Mouse (Mus musculus) small intestine, adult 2 months (tissue): Measurements from ENCODE around the gene Ghrhr. TPM values are rescaled to one million over a fixed set of nuclear protein-coding genes. Genes with fewer than 3 reads are reported as not detected.

Experiments
- H3K27ac ChIP-seq: fragments of 200-500 bp; 2 replicates; pipeline ENCODE4 v1.5.1; 2012; ENCODE audit warnings: low read depth, low read length, control low read depth, inconsistent platforms; ENCODE audit not compliant: insufficient read depth
- H3K27me3 ChIP-seq: fragments of 200-500 bp; 2 replicates; pipeline ENCODE4 v1.6.1; 2012; ENCODE audit warnings: mild to moderate bottlenecking, moderate library complexity, low read length, inconsistent platforms; ENCODE audit not compliant: control insufficient read depth, insufficient read depth
- H3K36me3 ChIP-seq: fragments of 200-500 bp; 2 replicates; pipeline ENCODE4 v1.6.1; 2012; ENCODE audit warnings: mild to moderate bottlenecking, low read length, control low read depth, inconsistent platforms; ENCODE audit not compliant: control insufficient read depth, insufficient read depth
- H3K4me1 ChIP-seq: fragments of 200-500 bp; 2 replicates; pipeline ENCODE4 v1.6.1; 2012; ENCODE audit warnings: low read length, inconsistent platforms, mixed read lengths; ENCODE audit not compliant: control insufficient read depth, insufficient read depth, insufficient read length
- H3K4me3 ChIP-seq: fragments of 200-500 bp; 2 replicates; pipeline ENCODE4 v1.5.1; 2012; ENCODE audit warnings: low read depth, mild to moderate bottlenecking, control low read depth, inconsistent platforms, low read length, moderate library complexity
- CTCF ChIP-seq: fragments of 200-500 bp; IDR thresholded peaks from 2 replicates; pipeline ENCODE4 v1.5.1; 2012; ENCODE audit warnings: low read depth, mild to moderate bottlenecking, control low read depth, inconsistent platforms, low read length, moderate library complexity, mixed read lengths; ENCODE audit not compliant: insufficient replicate concordance, insufficient read length; ENCODE audit errors: extremely low read depth
- POLR2A ChIP-seq: fragments of 200-500 bp; IDR thresholded peaks from 2 replicates; pipeline ENCODE4 v1.6.1; 2012; ENCODE audit warnings: low read depth, mild to moderate bottlenecking, control low read depth, inconsistent platforms, low read length, moderate library complexity
- WGBS: fragments of 180-500 bp; shearing (Covaris S2); methylation state at CpG from one replicate; pipeline ENCODE4 v1.1.7; 2018; 5-methylcytosine and 5-hydroxymethylcytosine counted together
- polyA plus RNA-seq: library from polyadenylated mRNA; depleted of rRNA; stranded (reverse); fragments of >200 nt; gene quantifications from 2 replicates; pipeline ENCODE4 v1.2.3, GENCODE M21; 2012

Gene Ghrhr
- polyA plus RNA-seq, 1 experiment, result 0.18 TPM

DNA sequence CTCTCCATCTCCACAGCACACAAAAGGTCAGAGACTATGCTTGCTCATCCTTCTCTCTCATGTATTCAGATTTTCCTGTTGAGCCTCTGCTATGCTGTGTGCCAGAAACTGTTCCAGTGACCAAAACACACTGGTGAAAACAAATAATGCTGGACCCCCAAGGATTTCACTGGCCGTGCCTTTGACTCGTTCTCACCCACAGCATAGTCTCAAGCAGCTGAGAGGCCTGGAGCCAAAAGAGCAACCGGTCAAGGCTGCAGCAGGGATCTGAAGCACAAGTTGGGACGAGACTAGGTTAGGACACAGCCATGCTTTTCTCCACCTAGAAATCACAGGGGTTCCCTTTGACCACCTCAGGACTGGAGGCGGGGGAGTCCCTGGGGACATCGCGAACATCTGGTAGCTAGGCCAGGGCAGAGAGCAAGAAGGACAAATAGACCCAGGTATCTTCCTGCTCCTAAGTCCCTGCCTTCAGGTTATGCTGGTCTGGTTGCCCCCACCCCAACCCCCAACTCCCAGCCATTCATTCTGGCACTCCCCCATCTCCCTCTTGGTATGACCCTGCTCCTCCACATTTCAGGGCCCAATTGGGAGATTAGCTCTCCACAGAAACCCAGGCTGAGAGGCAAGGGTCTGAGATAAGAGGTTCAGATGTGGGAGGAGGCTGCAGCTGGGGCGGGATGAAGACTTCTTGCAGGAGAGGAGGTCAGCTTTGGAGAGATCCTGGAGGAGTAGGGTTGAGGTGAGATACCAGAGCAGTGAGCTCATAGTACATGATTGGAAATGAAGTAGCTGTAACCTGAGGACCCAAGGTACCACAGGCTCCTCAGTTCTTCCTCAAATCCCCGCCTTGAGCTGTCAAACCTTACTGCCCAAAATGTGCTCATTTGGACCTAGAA, 27.6 kb downstream of the Ghrhr start:
- Histone ChIP-seq H3K36me3 (no peaks in the 10 kb centered on the region), H3K4me1 (no peaks in the 10 kb centered on the region), H3K27ac (no peak overlapping the region), H3K4me3 (no peak overlapping the region), H3K27me3 (no peaks in the 10 kb centered on the region)
- 78% methylated on average over 9 of the region's 9 CpGs for WGBS
- no peak for TF ChIP-seq CTCF
- TF ChIP-seq POLR2A, result no peak

DNA sequence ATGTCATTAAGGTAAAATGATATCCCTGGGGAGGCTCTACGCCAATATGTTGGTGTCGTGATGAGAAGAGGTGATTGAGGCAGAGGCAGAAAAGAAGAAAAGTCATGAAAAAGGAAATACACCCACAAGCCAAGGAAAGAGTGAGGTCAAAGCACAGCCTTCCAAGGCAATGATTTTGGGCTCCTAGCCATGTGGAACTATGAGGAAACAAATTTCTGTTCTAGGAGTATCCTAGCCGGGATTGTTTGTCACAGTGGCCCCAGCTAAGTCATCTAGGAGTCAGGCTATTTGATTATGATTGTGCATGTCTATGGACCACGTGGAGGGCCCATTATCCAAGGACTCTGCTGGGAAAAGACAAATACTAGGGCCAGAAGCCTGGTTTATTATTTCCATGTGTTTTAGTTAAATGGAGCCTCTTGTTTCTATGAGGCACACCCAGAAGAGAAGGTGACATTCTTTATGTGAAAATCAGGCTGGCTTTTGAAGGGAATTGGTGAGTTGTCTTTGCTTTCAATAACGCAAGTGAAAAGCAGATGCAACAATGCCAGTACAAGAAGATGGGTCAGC, 28.4 kb downstream of the Ghrhr start:
- no peak overlapping the region for H3K4me3 ChIP-seq
- no peaks in the 10 kb centered on the region for H3K27me3 ChIP-seq
- no peaks in the 10 kb centered on the region for H3K36me3 ChIP-seq
- no peaks in the 10 kb centered on the region for H3K4me1 ChIP-seq
- WGBS, result 57% methylated on average over 5 of the region's 5 CpGs
- no peak for TF ChIP-seq CTCF
- no peak for TF ChIP-seq POLR2A
- H3K27ac ChIP-seq, result no peak overlapping the region

DNA sequence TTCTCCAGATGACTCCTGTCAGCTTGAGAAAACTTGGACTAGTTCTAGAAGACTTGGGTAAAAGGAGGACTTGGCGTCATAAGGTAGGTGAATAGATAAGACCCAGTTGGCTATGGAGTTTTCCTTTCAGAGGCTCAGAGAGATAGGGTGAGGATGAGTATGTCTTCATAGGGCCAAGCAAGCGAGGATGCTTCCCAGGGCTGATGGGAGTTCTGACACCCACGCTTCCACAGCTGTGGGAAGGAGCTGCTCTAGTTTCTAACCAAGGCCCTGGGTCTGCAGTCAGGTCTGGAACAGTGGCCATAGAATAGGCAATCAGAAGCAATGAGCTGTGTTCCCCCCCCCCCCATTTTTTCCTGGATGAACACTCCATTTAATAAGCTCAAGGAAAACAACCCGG, 31.2 kb downstream of the Ghrhr start:
- H3K4me3 ChIP-seq, result no peak overlapping the region
- H3K27me3 ChIP-seq, result no peaks in the 10 kb centered on the region
- 77% methylated on average over 4 of the region's 4 CpGs for WGBS
- no peak overlapping the region for H3K27ac ChIP-seq
- TF ChIP-seq POLR2A (no peak), CTCF (no peak)
- no peaks in the 10 kb centered on the region for H3K4me1 ChIP-seq
- H3K36me3 ChIP-seq, result no peaks in the 10 kb centered on the region

DNA sequence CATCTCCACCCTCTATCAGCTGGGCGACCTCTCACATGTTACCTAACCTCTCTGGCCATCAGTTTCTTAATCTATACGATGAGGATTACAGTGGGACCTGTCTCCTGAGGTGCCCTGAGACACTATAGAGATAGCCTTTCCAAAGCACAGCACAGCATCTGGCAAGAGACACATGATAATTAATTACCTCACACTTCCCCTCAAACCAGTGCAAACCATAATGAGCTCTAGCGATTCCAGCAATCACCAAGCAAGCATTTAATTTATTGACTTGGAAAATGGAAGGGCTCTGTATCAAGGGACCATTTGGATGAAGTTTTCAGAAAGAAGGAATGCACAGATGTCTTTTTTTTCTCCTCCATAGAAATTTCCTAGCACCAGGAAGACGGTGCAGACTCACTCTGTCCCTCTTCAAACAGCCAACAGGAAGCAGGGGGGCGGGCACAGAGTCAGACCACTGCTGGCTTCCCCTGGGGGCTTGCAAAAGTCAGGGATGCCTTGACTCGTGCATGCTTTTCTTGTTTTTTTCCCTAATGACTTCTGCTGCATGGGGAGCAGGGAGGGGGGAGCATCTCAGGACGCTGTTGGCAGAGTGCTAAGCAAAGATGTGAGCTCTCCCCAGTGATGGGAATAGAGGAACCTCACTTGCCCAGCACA, 34.2 kb downstream of the Ghrhr start:
- Histone ChIP-seq H3K4me3 (no peak overlapping the region), H3K27me3 (no peaks in the 10 kb centered on the region), H3K36me3 (no peaks in the 10 kb centered on the region), H3K27ac (no peak overlapping the region), H3K4me1 (no peaks in the 10 kb centered on the region)
- 52% methylated on average over 7 of the region's 7 CpGs for WGBS
- TF ChIP-seq POLR2A (no peak), CTCF (no peak)

DNA sequence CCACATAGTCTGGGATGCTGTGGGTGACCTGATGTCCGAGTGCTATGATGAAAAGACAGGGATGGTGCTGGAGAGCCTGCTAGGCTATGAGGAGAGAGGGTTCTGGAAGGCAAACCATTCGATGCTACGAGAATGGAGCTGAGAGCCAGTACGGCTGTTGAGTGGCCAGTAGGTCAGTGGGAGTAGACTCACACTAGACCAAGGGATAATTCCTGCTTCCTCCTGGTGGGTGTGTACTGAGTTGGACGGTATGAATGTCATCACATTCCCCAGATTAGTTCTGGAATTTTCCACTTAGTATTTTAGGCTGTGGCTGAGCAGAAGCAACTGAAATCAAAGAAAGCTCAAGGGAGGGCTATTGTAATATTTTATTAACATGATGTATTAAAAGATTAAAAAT, 34.9 kb downstream of the Ghrhr start:
- Histone ChIP-seq H3K4me3 (no peak overlapping the region), H3K4me1 (no peaks in the 10 kb centered on the region), H3K27ac (no peak overlapping the region), H3K36me3 (no peaks in the 10 kb centered on the region), H3K27me3 (no peaks in the 10 kb centered on the region)
- TF ChIP-seq CTCF (no peak), POLR2A (no peak)
- 67% methylated on average over 5 of the region's 5 CpGs for WGBS

DNA sequence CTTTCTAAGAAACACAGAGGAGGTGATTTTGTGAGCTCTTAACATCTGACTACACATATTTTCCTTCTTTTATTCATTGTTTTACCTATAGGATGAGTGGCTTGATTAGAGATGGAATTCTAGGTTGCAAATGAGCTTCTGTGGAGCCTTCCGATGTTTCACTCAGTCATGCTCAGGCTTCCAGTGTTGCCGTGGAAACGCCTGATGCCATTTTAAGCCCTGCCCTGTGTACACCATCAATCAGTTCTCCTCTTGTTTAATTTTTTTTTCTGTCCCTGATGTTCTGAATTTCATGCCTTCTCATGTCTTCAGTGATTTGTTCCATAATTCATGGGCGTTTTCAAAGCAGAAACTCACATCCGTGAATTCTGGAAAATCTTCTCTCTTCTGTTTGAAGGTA, 40.1 kb downstream of the Ghrhr start:
- TF ChIP-seq CTCF (no peak), POLR2A (no peak)
- Histone ChIP-seq H3K4me3 (no peak overlapping the region), H3K36me3 (no peaks in the 10 kb centered on the region), H3K4me1 (peaks cover 2% of the 10 kb centered on the region; the same call in 1 of the 2 replicates), H3K27me3 (no peaks in the 10 kb centered on the region), H3K27ac (no peak overlapping the region)
- WGBS, result 76% methylated on average over 5 of the region's 5 CpGs

DNA sequence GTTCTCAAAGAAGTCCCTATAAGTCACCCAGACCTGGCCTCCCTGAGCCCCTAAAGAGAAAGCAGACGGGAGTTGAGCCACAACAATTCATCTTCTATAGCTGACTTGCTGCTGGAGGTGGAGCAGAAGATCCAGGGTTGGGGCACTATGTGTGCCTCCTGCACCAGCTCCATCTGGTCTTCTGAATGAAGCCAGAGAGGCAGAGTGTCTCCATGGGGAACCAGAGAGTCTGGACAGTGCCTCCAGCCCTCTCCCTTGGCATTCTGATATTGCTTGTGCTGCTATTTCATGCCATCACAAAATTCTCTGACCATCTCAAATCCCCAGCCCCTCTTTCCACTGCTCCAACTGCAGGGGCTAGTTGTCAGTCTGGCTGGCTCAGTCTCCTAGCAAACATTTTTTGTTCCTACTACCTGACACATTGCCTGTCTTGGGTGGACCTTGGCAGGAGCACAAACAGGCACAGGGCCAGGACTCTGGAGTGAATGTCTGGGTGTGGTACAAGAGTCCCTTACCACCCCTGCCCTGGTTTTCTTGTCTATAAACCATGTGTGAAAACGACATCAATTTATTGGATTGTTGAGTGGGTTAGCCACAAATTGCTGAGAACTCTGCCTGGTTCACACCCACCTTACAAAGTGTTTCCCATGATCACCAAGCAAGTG, 42.8 kb downstream of the Ghrhr start:
- no peaks in the 10 kb centered on the region for H3K36me3 ChIP-seq

More for the DNA sequence above, 42.8 kb downstream of the Ghrhr start:
- Histone ChIP-seq H3K4me1 (peaks cover 2% of the 10 kb centered on the region; the same call in 1 of the 2 replicates), H3K4me3 (no peak overlapping the region), H3K27ac (no peak overlapping the region), H3K27me3 (no peaks in the 10 kb centered on the region)
- WGBS, result 23% methylated on average over 2 of the region's 2 CpGs
- TF ChIP-seq POLR2A, result no peak
- no peak for TF ChIP-seq CTCF
